Mouse (Mus musculus) small intestine, adult 2 months (tissue): Measurements from ENCODE around the gene Gkn1.

Experiments
- CTCF ChIP-seq: fragments of 200-500 bp; IDR thresholded peaks from 2 replicates; pipeline ENCODE4 v1.5.1; 2012; ENCODE audit warnings: low read depth, mild to moderate bottlenecking, control low read depth, inconsistent platforms, low read length, moderate library complexity, mixed read lengths; ENCODE audit not compliant: insufficient replicate concordance, insufficient read length; ENCODE audit errors: extremely low read depth
- POLR2A ChIP-seq: fragments of 200-500 bp; IDR thresholded peaks from 2 replicates; pipeline ENCODE4 v1.6.1; 2012; ENCODE audit warnings: low read depth, mild to moderate bottlenecking, control low read depth, inconsistent platforms, low read length, moderate library complexity

- TF ChIP-seq CTCF (no peak), POLR2A (no peak)
Measured at GRCm38 (mm10) chr6:87373057-87373456, 22.3 kb upstream of the Gkn1 start, which contains the start of gene Gkn2.
